Mouse (Mus musculus) midbrain, embryonic 12.5 days (tissue): ENCODE results near the gene Tbc1d10c. TPM values are rescaled to one million over a fixed set of nuclear protein-coding genes. Genes with fewer than 3 reads are reported as not detected.

Experiments used
- ATAC-seq: fragments of 200-750 bp; cut with Nextera tagmentation; 2 replicates; pipeline ENCODE4 v1.8.0; 2017; ENCODE audit warnings: low read depth, moderate TSS enrichment, moderate library complexity; ENCODE audit not compliant: low FRiP score
- H3K27ac ChIP-seq: fragments of 300-500 bp; sonication (generic); replicated peaks from 2 replicates; pipeline ENCODE4 v1.5.1; 2016; ENCODE audit warnings: mild to moderate bottlenecking
- H3K27me3 ChIP-seq: fragments of 300-500 bp; sonication (generic); 2 replicates; pipeline ENCODE4 v1.6.1; 2016; ENCODE audit warnings: mild to moderate bottlenecking
- H3K36me3 ChIP-seq: fragments of 300-500 bp; sonication (generic); 2 replicates; pipeline ENCODE4 v1.6.1; 2016
- H3K4me1 ChIP-seq: fragments of 300-500 bp; sonication (generic); 2 replicates; pipeline ENCODE4 v1.6.1; 2016
- H3K4me2 ChIP-seq: fragments of 300-500 bp; sonication (generic); replicated peaks from 2 replicates; pipeline ENCODE4 v1.6.1; 2016; ENCODE audit warnings: mild to moderate bottlenecking, moderate library complexity
- H3K4me3 ChIP-seq: fragments of 300-500 bp; sonication (generic); 2 replicates; pipeline ENCODE4 v1.5.1; 2016; ENCODE audit warnings: mild to moderate bottlenecking
- H3K9ac ChIP-seq: fragments of 300-500 bp; sonication (generic); replicated peaks from 2 replicates; pipeline ENCODE4 v1.6.1; 2016; ENCODE audit warnings: mild to moderate bottlenecking, moderate library complexity
- H3K9me3 ChIP-seq: fragments of 300-500 bp; sonication (generic); 2 replicates; pipeline ENCODE4 v1.6.1; 2016; ENCODE audit warnings: mild to moderate bottlenecking
- WGBS: fragments of 180-500 bp; shearing (Covaris S2); methylation state at CpG from one replicate; pipeline ENCODE4 v1.1.7; 2016; 5-methylcytosine and 5-hydroxymethylcytosine counted together
- polyA plus RNA-seq: library from polyadenylated mRNA; unstranded; fragments of >200 nt; fragmentation: Nextera tagmentation; extraction: Ambion mirVana; gene quantifications from 2 replicates; pipeline ENCODE4 v1.2.1, GENCODE M21; 2016

The Tbc1d10c gene
- 0.73 and 0.86 TPM in 2 replicates for polyA plus RNA-seq

DNA sequence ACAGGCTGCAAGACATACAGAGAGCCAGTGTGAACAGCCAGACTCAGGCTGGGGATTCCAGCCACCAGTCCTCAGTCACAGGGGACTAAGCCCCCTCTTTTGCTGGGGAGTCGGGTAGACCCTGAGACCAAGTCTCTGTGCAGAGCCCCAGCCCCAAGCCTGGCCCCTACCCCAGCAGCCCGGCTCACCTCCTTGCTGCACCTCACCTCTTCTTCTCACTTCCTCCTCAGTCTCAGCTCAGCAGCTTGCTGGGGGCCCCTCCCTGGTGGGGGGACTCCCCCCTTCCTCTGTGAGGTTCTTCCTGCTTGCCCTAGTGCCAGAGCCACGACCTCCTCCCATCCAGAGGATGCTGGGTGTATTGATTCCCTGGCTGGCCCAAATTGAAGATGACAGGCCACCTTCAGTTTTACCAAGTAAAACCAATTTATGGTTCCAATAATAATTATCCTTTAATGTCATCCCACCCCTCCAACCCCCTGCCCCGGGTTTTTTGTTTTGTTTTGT lies at the start of gene Tbc1d10c:
Tbc1d10c (minus strand) TSS at position 454 of the 504 bp plus-strand sequence.
- H3K27me3 ChIP-seq = no peaks in the 10 kb centered on the region
- peak within 1 kb of the TSS; percentile 90 for H3K27ac ChIP-seq
- peak within 1 kb of the TSS; percentile 98 for H3K9ac ChIP-seq
- H3K4me2 ChIP-seq = peak within 1 kb of the TSS; percentile 90
- H3K4me1 ChIP-seq = peaks cover 26% of the 10 kb centered on the region
- 73% methylated on average over 4 of the region's 4 CpGs for WGBS
- peaks cover 28% of the 10 kb centered on the region for H3K36me3 ChIP-seq
- no peaks in the 10 kb centered on the region for H3K9me3 ChIP-seq
- peak within 1 kb of the TSS; percentile 97 for H3K4me3 ChIP-seq
- ATAC-seq = no peak

DNA sequence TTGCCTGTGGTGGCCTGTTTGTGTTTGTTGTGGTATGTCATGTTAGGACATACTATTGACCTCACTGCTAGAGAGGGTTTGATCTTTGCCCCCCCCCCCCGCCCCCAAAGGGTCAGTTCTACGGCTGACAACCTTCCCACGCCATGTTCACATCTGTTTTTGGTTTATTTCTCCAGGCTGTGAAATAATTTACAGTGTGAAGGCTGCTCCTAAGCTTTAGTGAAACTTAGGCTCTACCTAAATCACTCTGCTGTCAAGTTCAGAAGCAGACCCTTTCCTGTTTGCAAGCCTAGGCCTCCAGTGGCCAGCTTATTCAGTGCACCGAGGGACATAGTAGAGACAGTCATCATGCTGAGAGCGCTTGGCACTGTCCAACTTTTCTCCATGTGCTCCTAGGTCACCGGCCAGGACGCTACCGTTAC lies 49.2 kb upstream of the Tbc1d10c start:
- Histone ChIP-seq H3K4me2 (no peak overlapping the region), H3K36me3 (no peaks in the 10 kb centered on the region), H3K4me1 (no peaks in the 10 kb centered on the region), H3K9ac (no peak overlapping the region), H3K9me3 (no peaks in the 10 kb centered on the region), H3K27me3 (peaks cover 4% of the 10 kb centered on the region; the same call in 1 of the 2 replicates), H3K4me3 (no peak overlapping the region), H3K27ac (no peak overlapping the region)
- WGBS = 72% methylated on average over 8 of the region's 8 CpGs
- ATAC-seq = no peak

DNA sequence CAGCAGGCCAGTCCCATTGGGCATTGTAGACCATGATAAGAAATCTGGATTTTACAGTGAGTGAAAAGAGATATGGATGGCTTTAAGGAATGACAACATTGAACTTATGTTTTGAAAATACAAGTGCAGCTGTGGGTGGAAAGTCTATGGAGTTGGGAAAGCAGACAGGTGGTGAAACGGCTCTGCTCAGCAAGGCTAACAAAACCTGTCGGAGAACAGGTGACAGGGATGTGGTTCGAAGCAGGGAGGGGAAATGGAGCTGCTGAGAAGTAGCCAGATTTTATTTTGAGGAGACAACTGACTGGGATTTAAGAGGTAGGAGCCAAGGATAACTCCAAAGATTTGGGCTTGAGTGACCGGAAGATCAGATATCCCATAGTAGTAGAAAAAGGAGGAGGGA lies 43.5 kb upstream of the Tbc1d10c start:
- Histone ChIP-seq H3K4me2 (no peak overlapping the region), H3K4me3 (no peak overlapping the region)

DNA sequence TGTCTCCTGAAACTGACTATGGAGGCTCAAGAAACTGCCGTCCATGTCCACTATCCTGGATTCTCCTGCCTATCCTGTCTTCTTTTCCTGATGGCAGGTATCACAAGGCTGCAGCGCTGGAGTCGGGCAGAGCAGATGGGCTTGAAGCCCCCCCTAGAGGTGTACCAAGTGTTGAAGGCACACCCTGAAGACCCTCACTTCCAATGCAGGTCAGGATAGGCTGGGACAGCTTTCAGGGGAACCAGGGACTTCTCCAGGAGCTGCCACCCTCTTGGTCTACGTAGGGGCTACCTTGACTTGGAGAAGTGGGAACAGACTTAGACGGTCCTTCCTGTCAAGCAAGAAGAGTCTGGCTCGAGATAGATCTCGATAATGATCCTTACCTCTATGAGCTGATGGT lies 41.6 kb upstream of the Tbc1d10c start:
- H3K4me1 ChIP-seq = peaks cover 12% of the 10 kb centered on the region
- no peak overlapping the region for H3K27ac ChIP-seq
- H3K4me3 ChIP-seq = no peak overlapping the region
- peaks cover 42% of the 10 kb centered on the region for H3K27me3 ChIP-seq
- H3K9me3 ChIP-seq = no peaks in the 10 kb centered on the region
- no peak for ATAC-seq
- peak overlapping the region; percentile 88; the same call in 1 of the 2 replicates for H3K4me2 ChIP-seq
- WGBS = 81% methylated on average over 7 of the region's 7 CpGs
- H3K9ac ChIP-seq = 0 out of 2 replicates have a peak overlapping the region, but pooled peaks have one; percentile 68
- no peaks in the 10 kb centered on the region for H3K36me3 ChIP-seq

More for the DNA sequence above, 43.5 kb upstream of the Tbc1d10c start:
- peaks cover 26% of the 10 kb centered on the region for H3K27me3 ChIP-seq
- ATAC-seq = no peak
- WGBS = 80% methylated on average over 4 of the region's 4 CpGs
- H3K4me1 ChIP-seq = peaks cover 12% of the 10 kb centered on the region
- H3K27ac ChIP-seq = no peak overlapping the region
- H3K9me3 ChIP-seq = no peaks in the 10 kb centered on the region
- H3K36me3 ChIP-seq = no peaks in the 10 kb centered on the region
- no peak overlapping the region for H3K9ac ChIP-seq

DNA sequence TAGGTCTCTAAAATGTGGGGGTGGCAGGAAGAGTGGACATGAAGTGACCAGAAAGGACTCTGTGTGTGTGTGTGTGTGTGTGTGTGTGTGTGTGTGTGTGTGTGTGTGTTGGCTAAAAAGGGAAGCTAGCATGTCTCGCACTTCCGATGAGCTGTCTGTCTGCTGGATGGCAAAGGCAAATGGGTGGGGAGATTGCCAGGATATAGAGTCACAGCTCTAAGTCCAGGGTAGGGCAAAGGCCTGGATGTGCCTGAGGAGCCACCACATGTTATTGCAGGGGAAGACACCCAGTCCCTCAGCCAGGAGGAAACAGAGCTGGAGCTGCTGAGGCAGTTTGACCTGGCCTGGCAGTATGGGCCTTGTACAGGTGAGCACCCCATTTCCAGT lies 41.1 kb upstream of the Tbc1d10c start:
- H3K9ac ChIP-seq = peak overlapping the region; percentile 68
- peaks cover 12% of the 10 kb centered on the region for H3K4me1 ChIP-seq
- 67% methylated on average over 2 of the region's 2 CpGs for WGBS
- peak overlapping the region; percentile 88 for H3K4me2 ChIP-seq
- peak overlapping the region; percentile 60 for H3K4me3 ChIP-seq
- H3K36me3 ChIP-seq = no peaks in the 10 kb centered on the region
- H3K27me3 ChIP-seq = peaks cover 40% of the 10 kb centered on the region
- H3K9me3 ChIP-seq = no peaks in the 10 kb centered on the region
- no peak for ATAC-seq
- peak overlapping the region; percentile 60; the same call in 1 of the 2 replicates for H3K27ac ChIP-seq

DNA sequence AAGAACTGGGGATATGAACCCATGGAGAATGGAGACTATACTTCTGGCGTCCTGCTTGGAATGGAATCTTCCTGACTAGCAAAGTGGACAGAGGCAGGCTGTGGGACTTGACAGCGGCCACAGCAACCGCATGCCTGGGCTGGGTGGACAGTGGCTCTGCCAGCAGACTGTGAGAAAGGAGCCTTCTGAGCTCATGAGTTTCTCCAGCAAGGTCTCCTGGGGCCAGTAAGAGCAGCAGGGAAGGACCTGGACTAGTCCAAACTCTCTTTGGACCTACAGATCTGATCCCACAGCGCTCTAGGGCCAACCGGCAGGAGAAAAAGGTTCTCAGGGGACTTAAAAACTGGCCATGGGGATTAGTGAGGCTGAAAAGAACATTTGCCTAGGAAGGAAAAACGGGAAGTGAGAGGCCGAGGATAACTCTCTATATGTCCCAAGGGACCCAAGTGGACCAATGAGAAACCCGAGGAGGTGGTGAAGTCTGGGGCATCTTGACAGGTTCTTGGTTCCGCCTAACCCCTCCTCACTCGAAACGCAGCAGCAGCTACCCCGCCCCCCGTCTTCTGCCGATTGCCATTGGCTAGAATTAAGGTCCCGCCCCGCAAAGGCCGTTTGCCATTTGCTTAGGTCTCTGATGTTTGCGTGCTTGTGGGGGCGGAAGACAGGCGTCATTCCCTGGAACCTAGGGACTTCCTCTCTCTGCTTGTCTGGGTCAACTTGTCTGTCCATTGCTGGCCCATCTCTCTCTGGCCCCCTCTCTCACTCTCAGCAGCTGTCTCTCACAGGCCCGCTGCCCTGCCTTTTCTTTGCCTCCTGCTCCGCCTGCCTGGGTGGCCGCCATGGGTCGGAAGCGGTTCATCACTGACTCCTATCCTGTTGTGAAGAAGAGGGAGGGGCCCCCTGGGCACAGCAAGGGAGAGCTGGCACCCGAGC lies 40.4 kb upstream of the Tbc1d10c start, which contains the start of gene Pold4:
Pold4 (plus strand) TSS at position 647 of the 933 bp plus-strand sequence.
- peak within 1 kb of the TSS; percentile 60; the same call in 1 of the 2 replicates for H3K27ac ChIP-seq
- peaks cover 44% of the 10 kb centered on the region for H3K27me3 ChIP-seq
- H3K4me1 ChIP-seq = peaks cover 12% of the 10 kb centered on the region
- H3K36me3 ChIP-seq = no peaks in the 10 kb centered on the region
- H3K9me3 ChIP-seq = no peaks in the 10 kb centered on the region
- peak within 1 kb of the TSS; percentile 68 for H3K9ac ChIP-seq
- ATAC-seq = peak; percentile 90
- H3K4me3 ChIP-seq = peak within 1 kb of the TSS; percentile 60
- H3K4me2 ChIP-seq = peak within 1 kb of the TSS; percentile 88
- WGBS = 13% methylated on average over 26 of the region's 26 CpGs

DNA sequence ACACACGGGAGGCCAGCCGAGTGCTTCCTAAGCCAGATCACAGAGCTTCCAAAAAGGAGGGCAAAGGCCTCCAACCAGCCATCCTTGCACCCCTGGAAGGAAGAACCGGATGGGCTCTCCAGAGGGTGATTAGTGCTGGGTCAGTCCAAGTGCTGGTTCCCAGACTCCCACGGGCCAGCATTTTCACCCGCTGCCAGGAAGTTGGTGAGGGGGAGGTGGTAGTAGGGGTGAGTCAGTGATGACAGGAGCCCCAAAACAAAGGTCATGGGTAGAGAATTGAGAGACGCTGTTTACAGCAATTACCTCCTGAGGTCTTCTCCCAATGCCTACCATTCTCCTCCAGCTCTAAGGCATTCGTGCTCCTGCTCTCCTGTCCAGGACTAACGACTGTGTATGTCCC lies 39.3 kb upstream of the Tbc1d10c start:
- H3K36me3 ChIP-seq = no peaks in the 10 kb centered on the region
- WGBS = 70% methylated on average over 8 of the region's 8 CpGs
- H3K4me2 ChIP-seq = no peak overlapping the region
- no peak for ATAC-seq
- H3K27me3 ChIP-seq = peaks cover 48% of the 10 kb centered on the region
- no peak overlapping the region for H3K27ac ChIP-seq
- no peak overlapping the region for H3K4me3 ChIP-seq
- H3K9ac ChIP-seq = no peak overlapping the region
- H3K4me1 ChIP-seq = peaks cover 12% of the 10 kb centered on the region
- no peaks in the 10 kb centered on the region for H3K9me3 ChIP-seq

DNA sequence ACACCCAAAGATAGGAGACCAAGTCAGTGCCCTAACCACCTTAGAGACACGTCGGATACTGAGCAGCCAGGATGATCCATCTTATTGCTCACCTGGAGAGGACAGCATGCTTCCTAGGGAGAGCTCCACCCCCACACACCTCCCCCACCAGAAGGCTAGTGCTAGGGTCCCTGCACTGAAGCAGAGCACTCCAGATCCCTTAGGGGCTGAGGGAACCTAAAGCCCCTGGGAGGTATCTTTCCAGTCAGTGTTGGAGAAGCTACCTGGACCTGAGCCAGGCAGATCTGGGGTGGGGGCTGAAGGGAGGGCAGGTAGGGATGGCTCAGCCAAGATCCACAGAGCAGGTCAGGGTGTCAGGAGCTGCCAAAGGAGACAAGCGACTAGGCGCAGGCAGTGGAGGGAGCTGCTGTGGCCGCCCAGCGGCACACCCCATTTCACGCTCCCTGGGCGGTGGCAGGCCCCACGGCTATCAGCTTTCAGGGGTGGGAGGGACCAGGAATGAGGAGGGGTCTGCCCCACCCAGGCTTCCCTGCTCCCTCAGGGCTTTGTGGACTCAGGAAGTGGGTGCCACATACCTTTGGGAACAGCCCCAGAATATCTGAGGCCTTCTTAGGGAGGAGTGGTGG lies 38.5 kb upstream of the Tbc1d10c start:
- H3K9ac ChIP-seq = 0 out of 2 replicates have a peak overlapping the region, but pooled peaks have one; percentile 7
- H3K4me2 ChIP-seq = no peak overlapping the region
- peaks cover 12% of the 10 kb centered on the region for H3K4me1 ChIP-seq
- H3K36me3 ChIP-seq = no peaks in the 10 kb centered on the region
- 50% methylated on average over 9 of the region's 9 CpGs for WGBS
- no peak overlapping the region for H3K27ac ChIP-seq
- no peaks in the 10 kb centered on the region for H3K9me3 ChIP-seq
- no peak overlapping the region for H3K4me3 ChIP-seq
- peaks cover 47% of the 10 kb centered on the region for H3K27me3 ChIP-seq
- ATAC-seq = no peak

DNA sequence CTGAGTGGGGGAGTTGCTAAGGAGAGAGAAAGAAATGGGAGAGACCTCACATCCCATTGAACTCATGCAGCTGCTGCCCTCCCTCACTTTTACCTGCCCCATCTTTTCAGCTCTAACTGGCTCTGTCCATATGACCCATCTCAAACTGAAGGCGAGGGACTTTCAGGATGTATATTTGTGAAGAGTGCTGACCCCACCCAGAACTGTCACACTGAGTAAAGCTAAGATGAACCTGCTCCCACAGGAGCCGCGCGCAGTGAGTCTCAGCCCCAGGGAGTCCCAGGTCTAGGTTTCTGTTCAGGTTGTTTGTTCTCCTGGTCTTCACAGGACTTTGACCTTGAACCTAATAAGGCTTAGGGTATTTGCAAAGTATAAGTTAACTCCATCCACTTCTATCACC lies 37.8 kb upstream of the Tbc1d10c start:
- no peak overlapping the region for H3K4me2 ChIP-seq
- H3K36me3 ChIP-seq = no peaks in the 10 kb centered on the region
- no peak overlapping the region for H3K4me3 ChIP-seq
- H3K27ac ChIP-seq = no peak overlapping the region
- H3K9me3 ChIP-seq = no peaks in the 10 kb centered on the region
- WGBS = 72% methylated on average over 4 of the region's 4 CpGs
- no peak for ATAC-seq
- H3K27me3 ChIP-seq = peaks cover 42% of the 10 kb centered on the region
- peaks cover 12% of the 10 kb centered on the region for H3K4me1 ChIP-seq
- no peak overlapping the region for H3K9ac ChIP-seq

DNA sequence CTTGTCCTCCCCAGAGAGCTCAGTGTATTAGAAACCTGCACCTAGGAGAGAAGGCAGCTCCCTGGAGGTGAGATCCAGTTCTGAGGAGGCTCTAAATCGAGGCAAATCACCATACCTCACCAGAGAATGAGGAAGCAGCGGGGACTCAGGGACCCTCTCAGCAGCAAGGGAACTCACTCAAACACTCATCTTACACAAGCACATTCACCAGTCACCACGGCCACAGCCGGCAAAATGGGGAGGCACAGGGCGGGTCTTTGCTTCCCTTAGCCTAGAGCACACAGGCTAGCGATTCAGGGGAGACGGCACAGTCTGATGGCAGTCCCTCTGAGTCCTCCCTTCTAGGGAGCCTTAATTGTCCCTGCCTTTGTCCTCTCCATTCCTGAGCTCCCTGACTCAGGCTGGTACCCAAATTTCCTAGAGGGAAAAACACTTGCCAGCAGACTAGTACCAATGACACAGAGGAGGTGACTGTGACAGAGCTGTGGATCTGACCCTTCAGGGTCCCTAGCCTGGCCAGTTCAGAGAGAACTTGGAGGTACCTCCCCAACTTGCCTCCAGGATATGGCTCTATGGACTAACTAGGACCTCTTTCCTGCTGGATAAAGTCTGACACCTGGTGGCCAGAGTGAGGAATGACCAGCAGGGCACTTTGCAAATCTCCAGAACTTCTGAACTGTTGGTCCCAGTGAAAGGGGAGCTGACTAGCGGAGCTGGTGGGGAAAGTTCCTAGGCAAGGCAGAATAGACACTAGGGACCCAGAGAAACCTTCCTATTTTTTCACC lies 37.0 kb upstream of the Tbc1d10c start:
- Histone ChIP-seq H3K36me3 (no peaks in the 10 kb centered on the region), H3K4me2 (no peak overlapping the region), H3K27me3 (peaks cover 38% of the 10 kb centered on the region), H3K27ac (no peak overlapping the region), H3K4me1 (peaks cover 12% of the 10 kb centered on the region), H3K9me3 (no peaks in the 10 kb centered on the region), H3K4me3 (no peak overlapping the region), H3K9ac (no peak overlapping the region)
- ATAC-seq = no peak
- WGBS = 23% methylated on average over 8 of the region's 8 CpGs

DNA sequence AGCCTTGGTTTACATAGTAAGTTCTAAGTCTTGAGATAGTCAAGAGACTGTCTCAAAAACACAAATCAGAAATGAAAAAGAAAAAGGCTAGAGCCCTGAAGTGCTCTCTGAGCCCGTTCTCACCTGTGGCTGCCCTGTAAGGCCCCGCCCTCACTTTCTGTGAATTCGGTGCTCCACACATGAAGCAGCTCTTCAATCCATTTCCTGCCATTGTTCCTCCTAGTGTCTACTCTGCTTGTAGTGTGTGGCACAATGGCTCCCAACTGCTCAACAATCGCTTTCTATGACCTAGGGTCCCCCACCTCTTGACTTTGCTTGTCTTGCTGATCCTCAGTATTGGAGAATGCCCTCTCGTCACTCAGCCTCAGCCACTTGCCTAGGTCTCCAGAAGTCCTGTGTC lies 36.4 kb upstream of the Tbc1d10c start:
- no peak overlapping the region for H3K9ac ChIP-seq
- ATAC-seq = no peak
- no peak overlapping the region for H3K4me3 ChIP-seq
- H3K27ac ChIP-seq = no peak overlapping the region
- no peaks in the 10 kb centered on the region for H3K9me3 ChIP-seq
- H3K4me2 ChIP-seq = no peak overlapping the region
- H3K27me3 ChIP-seq = peaks cover 40% of the 10 kb centered on the region
- H3K36me3 ChIP-seq = no peaks in the 10 kb centered on the region
- peaks cover 9% of the 10 kb centered on the region for H3K4me1 ChIP-seq
- 76% methylated on average over 5 of the region's 5 CpGs for WGBS
